Mouse (Mus musculus): ENCODE results near the gene Ppp1r32. TPM values are rescaled to one million over a fixed set of nuclear protein-coding genes. Genes with fewer than 3 reads are reported as not detected.

The Ppp1r32 gene
- polyA plus RNA-seq, 1 experiment, result 0.04 TPM

GRCm38 (mm10) chr19:10431410-10431809 lies 51.3 kb downstream of the Ppp1r32 start:
- Histone ChIP-seq H3K79me2 (ENCODE audit: control insufficient read depth, insufficient read depth) (no peaks in the 10 kb centered on the region), H3K79me3 (ENCODE audit: low read depth) (no peaks in the 10 kb centered on the region), H3K4me3 (ENCODE audit: insufficient read depth, poor library complexity, severe bottlenecking) (no peak overlapping the region), H3K27me3 (ENCODE audit: control insufficient read depth, insufficient read depth, insufficient read length) (peaks cover 79% of the 10 kb centered on the region), H3ac (ENCODE audit: control insufficient read depth, insufficient read length, low read depth) (no peak overlapping the region), H3K36me3 (ENCODE audit: control insufficient read depth, insufficient read depth) (no peaks in the 10 kb centered on the region)
- TF ChIP-seq MYOG (IDR thresholded peaks at IDR 0.05; ENCODE audit: control insufficient read depth, extremely low read depth, insufficient read length), result no peak
- no peak for TF ChIP-seq MYOD1 (IDR thresholded peaks at IDR 0.05; ENCODE audit: control insufficient read depth, insufficient read length, low read depth)

GRCm38 (mm10) chr19:10429371-10429770 lies 53.4 kb downstream of the Ppp1r32 start:
- H3ac ChIP-seq (ENCODE audit: control insufficient read depth, insufficient read length, low read depth), result no peak overlapping the region
- no peaks in the 10 kb centered on the region for H3K79me3 ChIP-seq (ENCODE audit: low read depth)
- TF ChIP-seq CEBPB (IDR thresholded peaks at IDR 0.05; ENCODE audit: low read depth), result no peak
- TF ChIP-seq FOSL1 (IDR thresholded peaks at IDR 0.05; ENCODE audit: insufficient read depth, low read length, poor library complexity, severe bottlenecking), result no peak
- TF ChIP-seq USF1 (IDR thresholded peaks at IDR 0.05; ENCODE audit: low read depth), result no peak
- TF ChIP-seq CTCF (IDR thresholded peaks at IDR 0.05; ENCODE audit: control insufficient read depth, insufficient read depth, insufficient read length), result no peak
- no peak for TF ChIP-seq MYOD1 (IDR thresholded peaks at IDR 0.05; ENCODE audit: control insufficient read depth, insufficient read length, low read depth)
- TF ChIP-seq MYOG (IDR thresholded peaks at IDR 0.05; ENCODE audit: control insufficient read depth, extremely low read depth, insufficient read length), result no peak
- no peaks in the 10 kb centered on the region for H3K36me3 ChIP-seq (ENCODE audit: control insufficient read depth, insufficient read depth)
- no peaks in the 10 kb centered on the region for H3K79me2 ChIP-seq (ENCODE audit: control insufficient read depth, insufficient read depth)
- H3K4me3 ChIP-seq (ENCODE audit: insufficient read depth, poor library complexity, severe bottlenecking), result no peak overlapping the region
- peaks cover 71% of the 10 kb centered on the region for H3K27me3 ChIP-seq (ENCODE audit: control insufficient read depth, insufficient read depth, insufficient read length)

GRCm38 (mm10) chr19:10427431-10427830 lies 55.3 kb downstream of the Ppp1r32 start:
- Histone ChIP-seq H3K36me3 (ENCODE audit: control insufficient read depth, insufficient read depth) (no peaks in the 10 kb centered on the region), H3K4me3 (ENCODE audit: insufficient read depth, poor library complexity, severe bottlenecking) (no peak overlapping the region), H3K79me2 (ENCODE audit: control insufficient read depth, insufficient read depth) (no peaks in the 10 kb centered on the region), H3ac (ENCODE audit: control insufficient read depth, insufficient read length, low read depth) (no peak overlapping the region), H3K27me3 (ENCODE audit: control insufficient read depth, insufficient read depth, insufficient read length) (peaks cover 69% of the 10 kb centered on the region), H3K79me3 (ENCODE audit: low read depth) (no peaks in the 10 kb centered on the region)
- no peak for TF ChIP-seq MYOD1 (IDR thresholded peaks at IDR 0.05; ENCODE audit: control insufficient read depth, insufficient read length, low read depth)
- TF ChIP-seq CTCF (IDR thresholded peaks at IDR 0.05; ENCODE audit: control insufficient read depth, insufficient read depth, insufficient read length), result no peak
- no peak for TF ChIP-seq MYOG (IDR thresholded peaks at IDR 0.05; ENCODE audit: control insufficient read depth, extremely low read depth, insufficient read length)
- no peak for TF ChIP-seq MAX (IDR thresholded peaks at IDR 0.05)
- TF ChIP-seq FOSL1 (IDR thresholded peaks at IDR 0.05; ENCODE audit: insufficient read depth, low read length, poor library complexity, severe bottlenecking), result no peak
- no peak for TF ChIP-seq CEBPB (IDR thresholded peaks at IDR 0.05; ENCODE audit: low read depth)
- TF ChIP-seq USF1 (IDR thresholded peaks at IDR 0.05; ENCODE audit: low read depth), result no peak

GRCm38 (mm10) chr19:10426793-10427192 lies 55.9 kb downstream of the Ppp1r32 start:
- no peak for TF ChIP-seq MYOG (IDR thresholded peaks at IDR 0.05; ENCODE audit: control insufficient read depth, extremely low read depth, insufficient read length)
- H3K4me3 ChIP-seq (ENCODE audit: insufficient read depth, poor library complexity, severe bottlenecking), result no peak overlapping the region

GRCm38 (mm10) chr19:10426312-10426711 lies 56.4 kb downstream of the Ppp1r32 start:
- Histone ChIP-seq H3ac (ENCODE audit: control insufficient read depth, insufficient read length, low read depth) (no peak overlapping the region), H3K36me3 (ENCODE audit: control insufficient read depth, insufficient read depth) (no peaks in the 10 kb centered on the region), H3K79me2 (ENCODE audit: control insufficient read depth, insufficient read depth) (no peaks in the 10 kb centered on the region), H3K27me3 (ENCODE audit: control insufficient read depth, insufficient read depth, insufficient read length) (peaks cover 70% of the 10 kb centered on the region), H3K4me3 (ENCODE audit: insufficient read depth, poor library complexity, severe bottlenecking) (no peak overlapping the region), H3K79me3 (ENCODE audit: low read depth) (no peaks in the 10 kb centered on the region)
- TF ChIP-seq MYOG (IDR thresholded peaks at IDR 0.05; ENCODE audit: control insufficient read depth, extremely low read depth, insufficient read length), result no peak
- no peak for TF ChIP-seq CEBPB (IDR thresholded peaks at IDR 0.05; ENCODE audit: low read depth)
- TF ChIP-seq CTCF (IDR thresholded peaks at IDR 0.05; ENCODE audit: control insufficient read depth, insufficient read depth, insufficient read length), result no peak
- TF ChIP-seq USF1 (IDR thresholded peaks at IDR 0.05; ENCODE audit: low read depth), result no peak
- TF ChIP-seq MAX (IDR thresholded peaks at IDR 0.05), result no peak
- TF ChIP-seq FOSL1 (IDR thresholded peaks at IDR 0.05; ENCODE audit: insufficient read depth, low read length, poor library complexity, severe bottlenecking), result no peak

More at GRCm38 (mm10) chr19:10426793-10427192, 55.9 kb downstream of the Ppp1r32 start:
- H3K79me3 ChIP-seq (ENCODE audit: low read depth), result no peaks in the 10 kb centered on the region
- no peaks in the 10 kb centered on the region for H3K36me3 ChIP-seq (ENCODE audit: control insufficient read depth, insufficient read depth)
- H3K27me3 ChIP-seq (ENCODE audit: control insufficient read depth, insufficient read depth, insufficient read length), result peaks cover 70% of the 10 kb centered on the region
- no peaks in the 10 kb centered on the region for H3K79me2 ChIP-seq (ENCODE audit: control insufficient read depth, insufficient read depth)
- H3ac ChIP-seq (ENCODE audit: control insufficient read depth, insufficient read length, low read depth), result no peak overlapping the region

GRCm38 (mm10) chr19:10425484-10426270 lies 57.1 kb downstream of the Ppp1r32 start:
- peaks cover 67% of the 10 kb centered on the region for H3K27me3 ChIP-seq (ENCODE audit: control insufficient read depth, insufficient read depth, insufficient read length)
- no peaks in the 10 kb centered on the region for H3K79me3 ChIP-seq (ENCODE audit: low read depth)
- no peaks in the 10 kb centered on the region for H3K36me3 ChIP-seq (ENCODE audit: control insufficient read depth, insufficient read depth)
- H3K79me2 ChIP-seq (ENCODE audit: control insufficient read depth, insufficient read depth), result no peaks in the 10 kb centered on the region
- no peak overlapping the region for H3ac ChIP-seq (ENCODE audit: control insufficient read depth, insufficient read length, low read depth)
- TF ChIP-seq USF1 (IDR thresholded peaks at IDR 0.05; ENCODE audit: low read depth), result no peak
- TF ChIP-seq CEBPB (IDR thresholded peaks at IDR 0.05; ENCODE audit: low read depth), result no peak
- TF ChIP-seq MAX (IDR thresholded peaks at IDR 0.05), result no peak
- TF ChIP-seq FOSL1 (IDR thresholded peaks at IDR 0.05; ENCODE audit: insufficient read depth, low read length, poor library complexity, severe bottlenecking), result no peak
- no peak for TF ChIP-seq MYOG (IDR thresholded peaks at IDR 0.05; ENCODE audit: control insufficient read depth, extremely low read depth, insufficient read length)
- no peak for TF ChIP-seq CTCF (IDR thresholded peaks at IDR 0.05; ENCODE audit: control insufficient read depth, insufficient read depth, insufficient read length)
- TF ChIP-seq MYOD1 (IDR thresholded peaks at IDR 0.05; ENCODE audit: control insufficient read depth, insufficient read length, low read depth), result no peak
- no peak overlapping the region for H3K4me3 ChIP-seq (ENCODE audit: insufficient read depth, poor library complexity, severe bottlenecking)
